Mouse (Mus musculus): ENCODE measurements around the gene Piga.
A peak's percentile ranks its signal among the peaks of the same experiment; 100 is the strongest.

Gene Piga

GRCm38 (mm10) chrX:164419471-164419939, at the start of gene Piga:
Gene Piga (plus strand): TSS chrX:164419787.
- peak; percentile 84 for DNase-seq (ENCODE audit: low read depth, low spot score)

GRCm38 (mm10) chrX:164370576-164370975, 49.0 kb upstream of the Piga start:
- DNase-seq (ENCODE audit: low read depth, low spot score) = no peak

- DNase-seq (ENCODE audit: low read depth, low spot score) = no peak
These were observed 46.5 kb upstream of the Piga start, which contains the start of gene Vegfd for GRCm38 (mm10) chrX:164373081-164373480. Gene Vegfd (plus strand): TSS chrX:164373378.

- DNase-seq (ENCODE audit: low read depth, low spot score) = no peak
These were observed 45.0 kb upstream of the Piga start for GRCm38 (mm10) chrX:164374586-164374985.

- no peak for DNase-seq (ENCODE audit: low read depth, low spot score)
These were observed 39.9 kb upstream of the Piga start for GRCm38 (mm10) chrX:164379721-164380120.

GRCm38 (mm10) chrX:164381618-164382408, 37.8 kb upstream of the Piga start:
- peak; percentile 37 for DNase-seq (ENCODE audit: low read depth, low spot score)

GRCm38 (mm10) chrX:164394091-164394490, 25.5 kb upstream of the Piga start:
- no peak for DNase-seq (ENCODE audit: low read depth, low spot score)

GRCm38 (mm10) chrX:164398456-164398855, 21.1 kb upstream of the Piga start:
- DNase-seq (ENCODE audit: low read depth, low spot score) = no peak

GRCm38 (mm10) chrX:164405080-164405649, 14.4 kb upstream of the Piga start:
- no peak for DNase-seq (ENCODE audit: low read depth, low spot score)

GRCm38 (mm10) chrX:164406133-164407022, 13.2 kb upstream of the Piga start:
- DNase-seq (ENCODE audit: low read depth, low spot score) = no peak

GRCm38 (mm10) chrX:164408301-164408927, 11.2 kb upstream of the Piga start:
- DNase-seq (ENCODE audit: low read depth, low spot score) = no peak

GRCm38 (mm10) chrX:164410562-164410961, 9.0 kb upstream of the Piga start:
- DNase-seq (ENCODE audit: low read depth, low spot score) = no peak

- no peak for DNase-seq (ENCODE audit: low read depth, low spot score)
These were observed 2.8 kb upstream of the Piga start for GRCm38 (mm10) chrX:164416803-164417202.

- no peak for DNase-seq (ENCODE audit: low read depth, low spot score)
These were observed 1.6 kb upstream of the Piga start for GRCm38 (mm10) chrX:164418008-164418407.

GRCm38 (mm10) chrX:164419955-164420354, 368 bp downstream of the Piga start:
- no peak for DNase-seq (ENCODE audit: low read depth, low spot score)

GRCm38 (mm10) chrX:164420518-164420917, 931 bp downstream of the Piga start:
- no peak for DNase-seq (ENCODE audit: low read depth, low spot score)

- DNase-seq (ENCODE audit: low read depth, low spot score) = no peak
These were observed 5.2 kb downstream of the Piga start for GRCm38 (mm10) chrX:164424821-164425220.

- DNase-seq (ENCODE audit: low read depth, low spot score) = no peak
These were observed 7.7 kb downstream of the Piga start for GRCm38 (mm10) chrX:164427295-164427694.

GRCm38 (mm10) chrX:164428224-164428623, 8.6 kb downstream of the Piga start:
- DNase-seq (ENCODE audit: low read depth, low spot score) = no peak

- no peak for DNase-seq (ENCODE audit: low read depth, low spot score)
These were observed 11.0 kb downstream of the Piga start for GRCm38 (mm10) chrX:164430621-164431020.

- no peak for DNase-seq (ENCODE audit: low read depth, low spot score)
These were observed 11.5 kb downstream of the Piga start for GRCm38 (mm10) chrX:164431133-164431532.

GRCm38 (mm10) chrX:164431541-164431940, 12.0 kb downstream of the Piga start:
- no peak for DNase-seq (ENCODE audit: low read depth, low spot score)

Data from retina, postnatal 7 days (tissue).